Mouse (Mus musculus) lung, postnatal 0 days (tissue): ENCODE data around the gene Ppp1r1b. TPM values are rescaled to one million over a fixed set of nuclear protein-coding genes. Genes with fewer than 3 reads are reported as not detected.

Experiments used
- ATAC-seq: fragments of 200-750 bp; cut with Nextera tagmentation; 2 replicates; pipeline ENCODE4 v1.8.0; 2017; ENCODE audit warnings: moderate library complexity
- DNase-seq: peaks from one replicate; pipeline ENCODE4 v3.0.0-alpha.2; 2016; ENCODE audit warnings: low spot score
- H3K27ac ChIP-seq: fragments of 300-500 bp; sonication (generic); 2 replicates; pipeline ENCODE4 v1.5.1; 2014; ENCODE audit warnings: antibody characterized with exemption, mild to moderate bottlenecking, low read length, mixed read lengths
- H3K27me3 ChIP-seq: fragments of 300-500 bp; sonication (generic); replicated peaks from 2 replicates; pipeline ENCODE4 v1.6.1; 2014; ENCODE audit warnings: low read length, mixed read lengths; ENCODE audit not compliant: insufficient read depth
- H3K36me3 ChIP-seq: fragments of 300-500 bp; sonication (generic); 2 replicates; pipeline ENCODE4 v1.6.1; 2014; ENCODE audit warnings: low read length, mixed read lengths; ENCODE audit not compliant: insufficient read depth
- H3K4me1 ChIP-seq: fragments of 300-500 bp; sonication (generic); 2 replicates; pipeline ENCODE4 v1.6.1; 2014; ENCODE audit warnings: antibody characterized with exemption, low read depth, low read length, mixed read lengths; ENCODE audit not compliant: insufficient read depth
- H3K4me2 ChIP-seq: fragments of 300-500 bp; sonication (generic); replicated peaks from 2 replicates; pipeline ENCODE4 v1.6.1; 2014; ENCODE audit warnings: low read depth, mild to moderate bottlenecking, low read length, moderate library complexity, mixed read lengths
- H3K4me3 ChIP-seq: fragments of 300-500 bp; sonication (generic); 2 replicates; pipeline ENCODE4 v1.5.1; 2014; ENCODE audit warnings: low read depth, low read length
- H3K9ac ChIP-seq: fragments of 300-500 bp; sonication (generic); replicated peaks from 2 replicates; pipeline ENCODE4 v1.6.1; 2014; ENCODE audit warnings: low read depth, mild to moderate bottlenecking
- H3K9me3 ChIP-seq: fragments of 300-500 bp; sonication (generic); 2 replicates; pipeline ENCODE4 v1.6.1; 2016; ENCODE audit warnings: low read length, mixed read lengths
- CTCF ChIP-seq: IDR thresholded peaks from 2 replicates; pipeline ENCODE4 v1.5.1; 2016; ENCODE audit warnings: antibody characterized with exemption, mild to moderate bottlenecking
- EP300 ChIP-seq: IDR thresholded peaks from 2 replicates; pipeline ENCODE4 v1.6.1; 2016; ENCODE audit warnings: antibody characterized with exemption, mild to moderate bottlenecking, control low read depth
- WGBS: fragments of 180-500 bp; shearing (Covaris S2); extraction: QIAGEN DNeasy Blood & Tissue Kit; methylation state at CpG from one replicate; pipeline ENCODE4 v1.1.7; 2014; 5-methylcytosine and 5-hydroxymethylcytosine counted together
- polyA plus RNA-seq: library from polyadenylated mRNA; unstranded; fragments of >200 nt; fragmentation: Nextera tagmentation; extraction: Ambion mirVana; gene quantifications from 2 replicates; pipeline ENCODE4 v1.2.1, GENCODE M21; 2015

Ppp1r1b gene
- polyA plus RNA-seq, 1 experiment from 2014 or later: 18.6 TPM

- TF ChIP-seq EP300 (no peak), CTCF (no peak)
- H3K9me3 ChIP-seq: no peaks in the 10 kb centered on the region
- no peak for DNase-seq
- peak overlapping the region; percentile 39 for H3K4me2 ChIP-seq
- H3K27ac ChIP-seq: no peak overlapping the region
- WGBS: 1% methylated on average over 96 of the region's 97 CpGs
- no peak overlapping the region for H3K9ac ChIP-seq
- peaks cover 88% of the 10 kb centered on the region for H3K27me3 ChIP-seq
- H3K4me1 ChIP-seq: peaks cover 7% of the 10 kb centered on the region; the same call in 1 of the 2 replicates
- peak overlapping the region; percentile 25 for H3K4me3 ChIP-seq
- H3K36me3 ChIP-seq: no peaks in the 10 kb centered on the region
- no peak for ATAC-seq
These were observed 20.8 kb upstream of the Ppp1r1b start for GRCm38 (mm10) chr11:98327136-98328030.

DNA sequence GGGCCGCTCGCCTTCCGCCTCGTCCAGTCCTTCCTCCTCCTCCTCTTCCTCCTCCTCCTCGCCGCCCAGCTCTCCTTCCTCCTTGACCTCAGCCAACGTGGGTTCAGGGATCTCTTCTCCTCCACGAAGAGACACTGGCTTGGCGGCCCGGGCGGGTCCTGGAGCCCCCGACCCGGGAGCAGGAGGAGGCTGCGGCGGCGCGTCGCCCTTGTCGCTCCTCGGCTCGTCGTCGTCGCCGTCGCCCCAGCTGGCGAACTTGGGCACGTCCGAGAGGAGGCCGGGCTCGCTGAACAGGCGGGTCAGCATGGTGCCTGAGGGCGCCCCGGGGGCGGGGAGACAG, 20.2 kb upstream of the Ppp1r1b start:
- Histone ChIP-seq H3K9me3 (no peaks in the 10 kb centered on the region), H3K27ac (no peak overlapping the region), H3K4me1 (peaks cover 7% of the 10 kb centered on the region; the same call in 1 of the 2 replicates), H3K9ac (no peak overlapping the region), H3K4me3 (peak overlapping the region; percentile 25), H3K27me3 (peaks cover 85% of the 10 kb centered on the region), H3K36me3 (no peaks in the 10 kb centered on the region), H3K4me2 (peak overlapping the region; percentile 39)
- WGBS: 2% methylated on average over 34 of the region's 35 CpGs
- DNase-seq (no peak), ATAC-seq (peak; percentile 25; the same call in 1 of the 2 replicates)
- TF ChIP-seq CTCF: no peak
- no peak for TF ChIP-seq EP300

- H3K9me3 ChIP-seq: no peaks in the 10 kb centered on the region
- WGBS: 2% methylated on average over 30 of the region's 56 CpGs
- peaks cover 85% of the 10 kb centered on the region for H3K27me3 ChIP-seq
- no peaks in the 10 kb centered on the region for H3K36me3 ChIP-seq
- DNase-seq: no peak
- H3K4me2 ChIP-seq: peak overlapping the region; percentile 39
- H3K27ac ChIP-seq: no peak overlapping the region
- TF ChIP-seq CTCF: no peak
- no peak for TF ChIP-seq EP300
- H3K4me1 ChIP-seq: peaks cover 7% of the 10 kb centered on the region; the same call in 1 of the 2 replicates
- peak; percentile 14; the same call in 1 of the 2 replicates for ATAC-seq
- no peak overlapping the region for H3K9ac ChIP-seq
- peak overlapping the region; percentile 25 for H3K4me3 ChIP-seq
These were observed 19.7 kb upstream of the Ppp1r1b start for GRCm38 (mm10) chr11:98328371-98329069.

DNA sequence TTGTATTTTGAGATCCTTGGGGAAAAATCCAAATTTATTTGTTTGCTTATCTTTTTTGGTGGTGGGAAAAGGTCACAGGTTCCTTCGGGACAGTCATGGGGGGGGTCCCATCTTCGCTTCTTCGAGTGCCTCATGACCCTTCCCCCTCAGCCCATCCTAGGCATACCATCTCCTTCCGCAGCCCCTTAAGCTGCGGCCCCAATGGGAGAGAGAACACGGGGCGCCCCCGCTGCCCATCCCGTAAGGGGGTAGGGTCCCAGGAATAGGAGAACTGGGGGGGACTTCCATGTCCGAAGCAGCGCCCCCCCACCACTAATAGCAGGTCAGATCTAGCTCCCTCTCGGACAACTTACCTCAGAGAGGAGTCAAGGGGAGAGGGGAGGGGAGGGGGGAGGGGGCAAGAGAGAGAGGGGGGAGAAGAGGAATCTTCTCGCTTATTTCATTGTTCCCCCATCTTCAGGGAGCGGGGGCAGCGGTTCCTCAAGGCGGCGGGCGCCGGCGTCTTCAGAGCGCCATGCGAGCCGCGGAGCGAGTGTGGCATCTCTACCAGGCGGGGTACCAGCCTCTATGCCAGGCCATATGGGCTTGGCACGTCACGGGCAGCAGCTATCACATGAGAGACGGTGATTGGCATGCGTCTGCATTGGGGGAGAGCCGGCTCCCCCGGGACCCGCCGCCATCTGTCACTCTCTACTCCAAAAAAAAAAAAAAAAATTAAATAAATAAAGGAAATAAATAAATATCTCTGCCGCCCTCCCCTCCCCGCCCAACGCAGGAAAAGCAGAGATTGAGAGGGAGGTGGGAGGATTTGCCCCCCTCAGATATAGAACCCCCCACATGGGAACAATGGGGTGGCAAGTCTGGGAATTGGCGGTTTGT, 18.9 kb upstream of the Ppp1r1b start, which contains the start of gene Neurod2:
Gene Neurod2, minus strand, starts transcription at position 568 of the 879 bp plus-strand sequence.
- no peak for DNase-seq
- Histone ChIP-seq H3K27ac (no peak within 1 kb of the TSS), H3K36me3 (no peaks in the 10 kb centered on the region), H3K9me3 (no peaks in the 10 kb centered on the region), H3K9ac (no peak within 1 kb of the TSS), H3K4me2 (peak within 1 kb of the TSS; percentile 39), H3K4me3 (peak within 1 kb of the TSS; percentile 25), H3K4me1 (peaks cover 7% of the 10 kb centered on the region; the same call in 1 of the 2 replicates), H3K27me3 (peaks cover 86% of the 10 kb centered on the region)
- 2% methylated on average over 30 of the region's 38 CpGs for WGBS
- no peak for ATAC-seq
- TF ChIP-seq CTCF (no peak), EP300 (no peak)

- no peak overlapping the region for H3K27ac ChIP-seq
- peaks cover 7% of the 10 kb centered on the region; the same call in 1 of the 2 replicates for H3K4me1 ChIP-seq
- TF ChIP-seq CTCF: no peak
- no peak for TF ChIP-seq EP300
- H3K4me2 ChIP-seq: no peak overlapping the region
- no peaks in the 10 kb centered on the region for H3K36me3 ChIP-seq
- no peaks in the 10 kb centered on the region for H3K9me3 ChIP-seq
- H3K4me3 ChIP-seq: no peak overlapping the region
- H3K27me3 ChIP-seq: peaks cover 86% of the 10 kb centered on the region
- ATAC-seq (no peak), DNase-seq (no peak)
- WGBS: 31% methylated on average over 9 of the region's 9 CpGs
- H3K9ac ChIP-seq: no peak overlapping the region
These were observed 18.1 kb upstream of the Ppp1r1b start for GRCm38 (mm10) chr11:98329960-98330744.
